Mouse (Mus musculus) cerebellum, postnatal 14 days (tissue): ENCODE measurements around the gene Itpka.
"Not testable (repeated sequence)": the region's sequence is repeated elsewhere in the genome, so short reads cannot be mapped to it uniquely, and the experiment has no call there.

Source experiments
- DNase-seq, 2 experiments: peaks; one replicate each; pipeline ENCODE4 v3.0.0; 2021; ENCODE audit warnings: mixed read lengths in 2 of 2

The Itpka gene

DNA sequence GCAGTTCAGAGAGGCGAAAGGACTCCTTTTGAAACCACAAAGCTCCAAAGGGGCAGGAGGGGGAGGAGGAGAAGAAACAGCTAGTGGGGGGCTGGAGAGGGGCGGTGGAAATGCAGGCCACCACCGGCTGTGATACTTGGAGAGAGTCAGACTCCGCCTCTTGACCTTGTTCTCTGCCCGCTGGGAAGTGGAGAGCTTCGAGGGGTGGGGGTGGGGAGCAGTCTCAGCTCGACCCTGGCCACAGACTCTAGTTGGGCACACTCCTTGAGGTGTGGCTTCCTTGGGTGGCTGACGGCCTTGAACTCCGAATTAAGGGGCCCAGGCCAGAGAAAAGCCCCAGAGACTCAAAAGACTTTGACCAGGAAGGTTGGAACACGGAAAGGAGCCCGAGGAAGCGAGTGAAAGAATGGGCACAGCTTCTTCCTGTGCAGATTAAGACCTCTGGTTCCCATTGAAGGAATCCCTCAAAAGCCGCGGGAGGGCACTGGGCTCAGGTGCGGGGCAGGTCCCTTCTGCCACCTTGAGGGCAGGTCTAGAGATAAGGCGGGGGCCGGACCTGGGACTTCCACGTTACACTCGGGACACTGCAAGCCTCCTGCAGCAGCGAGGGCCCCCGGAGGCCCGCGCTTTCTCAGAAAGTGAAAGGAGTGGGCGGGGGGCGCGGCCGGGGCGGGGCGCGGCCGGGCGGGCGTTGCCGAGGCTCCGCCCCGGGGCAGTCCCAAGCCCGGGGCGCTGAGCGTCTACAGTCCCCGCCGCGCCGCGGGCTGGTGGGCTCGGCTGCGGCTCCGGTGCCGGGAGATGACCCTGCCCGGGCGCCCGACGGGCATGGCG is at the start of gene Itpka:
TSS of gene Itpka (plus strand) at position 757 of the 831 bp plus-strand sequence.
- DNase-seq = peak; percentile 34 to 37

DNA sequence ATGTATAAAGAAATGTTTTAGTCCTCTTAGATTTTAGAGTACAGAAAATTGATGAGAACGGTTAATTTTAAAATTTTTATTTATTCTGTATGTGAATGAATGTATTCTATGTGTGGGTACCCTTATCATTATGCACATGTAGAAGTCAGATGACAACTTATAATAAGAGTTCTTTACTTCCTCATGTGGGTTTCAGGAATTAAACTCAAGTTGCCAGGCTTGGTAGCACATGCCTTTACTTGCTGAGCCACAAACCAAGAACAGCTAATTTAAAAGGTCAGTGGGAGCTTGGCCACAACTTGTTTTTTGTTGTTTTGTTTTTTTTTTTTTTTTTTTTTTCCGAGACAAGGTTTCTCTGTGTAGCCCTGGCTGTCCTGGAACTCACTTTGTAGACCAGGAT is 47.3 kb upstream of the Itpka start:
- no peak for DNase-seq

DNA sequence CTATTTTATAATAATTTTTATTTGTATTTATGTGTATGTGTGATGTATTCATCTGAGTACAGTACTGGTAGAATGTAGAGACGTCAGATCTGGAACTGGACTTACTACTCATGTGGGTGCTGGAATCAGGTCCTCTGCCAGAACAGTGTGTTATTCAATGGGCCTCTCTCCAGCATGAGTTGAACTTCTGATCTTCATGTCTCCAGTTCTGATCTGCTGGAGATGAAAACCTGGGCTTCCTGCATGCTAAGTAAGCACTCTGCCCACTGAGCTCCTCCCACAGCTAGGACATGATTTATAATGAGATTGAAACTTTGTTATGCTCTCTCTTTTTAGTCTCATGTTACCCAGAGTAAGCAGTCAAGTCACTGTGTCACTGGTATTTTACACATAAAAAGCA is 46.0 kb upstream of the Itpka start:
- no peak for DNase-seq

DNA sequence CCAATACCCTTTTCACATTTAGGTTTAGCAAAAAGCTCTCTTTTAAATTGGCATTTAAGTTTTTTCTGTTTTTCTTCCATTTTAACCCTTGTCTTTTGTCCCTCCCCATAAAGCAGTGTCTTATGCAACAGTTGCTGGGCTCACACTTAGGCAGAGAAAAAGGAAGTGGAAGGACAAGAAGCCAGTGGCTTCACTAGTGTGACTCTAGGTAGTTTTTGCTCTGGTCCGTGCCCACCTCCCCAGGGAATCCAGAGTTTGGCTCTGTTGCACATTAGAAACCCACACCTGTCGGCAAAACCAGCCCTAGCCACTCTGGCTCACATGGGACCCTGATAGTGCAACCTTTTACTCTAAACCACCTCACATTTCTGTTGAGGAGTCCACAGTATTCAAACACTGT is 43.7 kb upstream of the Itpka start:
- DNase-seq = no peak

DNA sequence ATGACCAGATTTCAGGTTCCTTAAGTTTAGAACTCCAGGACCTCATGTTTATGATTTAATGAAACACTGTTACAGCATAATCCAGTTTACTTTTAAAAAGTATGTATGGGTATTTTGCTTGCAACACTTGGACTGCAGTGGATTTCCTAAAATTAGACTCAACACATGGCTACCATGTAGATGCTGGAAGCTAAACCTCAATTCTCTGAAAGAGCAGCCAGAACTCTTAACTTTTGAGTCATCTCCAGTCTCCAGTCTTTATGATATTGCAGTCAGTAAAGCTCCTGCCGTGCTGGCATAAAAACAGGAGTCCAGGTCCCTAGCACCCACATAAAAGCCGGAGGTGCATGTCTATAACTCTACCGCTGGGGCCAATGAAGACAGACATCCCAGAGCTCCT is 42.2 kb upstream of the Itpka start:
- DNase-seq = no peak

DNA sequence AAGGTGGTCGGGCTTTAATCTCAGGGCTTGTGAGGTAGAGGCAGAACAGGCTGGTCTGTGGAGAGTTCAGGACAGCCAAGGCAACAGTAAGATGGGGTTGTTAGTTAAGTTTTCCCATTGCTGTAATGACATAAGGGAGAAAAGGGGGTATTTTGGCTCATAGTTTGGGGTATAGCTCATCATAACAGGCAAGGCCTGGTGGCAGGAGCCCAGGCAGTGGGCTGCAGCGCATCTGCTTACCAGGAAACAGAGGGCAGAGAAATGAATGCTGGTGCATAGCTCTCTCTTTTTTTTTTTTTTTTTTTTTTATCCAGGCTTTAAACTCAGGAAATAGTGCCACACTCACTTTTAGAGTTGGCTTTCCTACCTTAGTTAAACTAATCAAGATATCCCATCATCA is 39.0 kb upstream of the Itpka start:
- DNase-seq = no peak

DNA sequence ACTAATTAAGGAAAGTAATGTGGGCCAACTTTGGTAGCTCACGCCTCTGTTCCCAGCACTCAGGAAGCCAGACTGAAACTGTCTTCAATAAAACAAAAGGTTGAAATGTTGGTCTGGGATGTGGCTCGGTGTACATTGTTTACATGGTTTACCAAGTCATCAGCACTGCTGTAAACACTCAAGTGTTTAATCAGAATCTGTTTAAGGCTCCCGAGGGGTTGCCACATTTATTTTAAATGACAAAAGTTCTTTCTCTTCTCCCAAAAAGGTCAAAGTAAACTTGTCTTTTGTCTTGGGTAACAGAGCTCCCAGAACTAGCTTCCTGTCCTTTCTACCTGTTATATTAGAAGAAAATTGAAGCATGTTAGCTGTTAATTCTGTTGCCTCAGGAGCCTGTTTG is 34.5 kb upstream of the Itpka start:
- no peak for DNase-seq

DNA sequence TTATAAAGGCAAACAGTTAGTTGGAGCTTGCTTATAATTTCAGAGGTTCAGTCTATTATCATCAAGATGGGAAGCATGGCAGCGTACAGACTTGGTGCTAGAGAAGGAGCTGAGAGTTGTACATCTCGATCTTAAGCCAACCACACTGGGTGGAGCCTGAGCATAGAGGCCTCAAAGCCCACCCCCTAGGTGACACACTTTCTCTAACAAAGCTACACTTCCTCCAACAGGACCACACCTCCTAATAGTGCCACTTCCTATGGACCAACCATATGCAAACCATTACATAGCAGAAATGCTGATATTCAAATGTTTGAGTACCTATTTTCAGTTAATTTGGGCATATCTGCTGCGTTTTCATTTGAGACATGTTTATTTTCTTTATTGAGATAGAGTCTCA is 32.1 kb upstream of the Itpka start:
- no peak for DNase-seq

DNA sequence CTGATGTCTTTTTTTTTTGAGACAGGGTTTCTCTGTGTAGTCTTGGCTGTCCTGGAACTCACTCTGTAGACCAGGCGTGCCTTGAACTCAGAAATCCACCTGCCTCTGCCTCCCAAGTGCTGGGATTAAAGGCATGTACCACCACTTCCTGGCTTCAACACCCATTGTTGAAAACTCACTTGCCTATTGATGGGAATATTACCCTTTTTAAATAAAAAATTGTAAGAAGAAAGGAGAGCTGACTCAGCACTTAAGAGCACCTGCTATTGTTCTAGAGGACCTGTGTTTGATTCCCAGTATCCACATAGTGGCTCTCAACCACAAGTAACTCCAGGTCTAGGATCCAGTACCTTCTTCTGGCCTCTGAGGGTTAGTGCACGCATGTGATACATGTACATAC is 26.3 kb upstream of the Itpka start:
- DNase-seq = not testable (repeated sequence)

DNA sequence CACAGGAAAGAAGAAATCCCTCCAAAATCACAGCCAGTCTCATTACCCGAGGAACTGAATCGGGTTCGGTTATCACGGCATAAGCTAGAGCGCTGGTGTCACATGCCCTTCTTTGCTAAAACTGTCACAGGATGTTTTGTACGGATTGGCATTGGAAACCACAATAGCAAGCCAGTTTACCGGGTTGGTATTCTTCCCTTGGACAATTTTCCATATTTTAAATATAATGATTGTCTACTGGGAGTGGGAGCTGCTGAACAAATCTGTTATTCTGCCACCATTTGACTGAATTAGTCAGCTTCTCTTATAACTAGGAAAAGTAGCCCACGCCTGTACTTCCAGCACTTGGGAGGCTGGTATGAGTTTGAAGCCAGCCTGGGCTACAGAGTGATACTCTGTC is 21.1 kb upstream of the Itpka start:
- DNase-seq = no peak

DNA sequence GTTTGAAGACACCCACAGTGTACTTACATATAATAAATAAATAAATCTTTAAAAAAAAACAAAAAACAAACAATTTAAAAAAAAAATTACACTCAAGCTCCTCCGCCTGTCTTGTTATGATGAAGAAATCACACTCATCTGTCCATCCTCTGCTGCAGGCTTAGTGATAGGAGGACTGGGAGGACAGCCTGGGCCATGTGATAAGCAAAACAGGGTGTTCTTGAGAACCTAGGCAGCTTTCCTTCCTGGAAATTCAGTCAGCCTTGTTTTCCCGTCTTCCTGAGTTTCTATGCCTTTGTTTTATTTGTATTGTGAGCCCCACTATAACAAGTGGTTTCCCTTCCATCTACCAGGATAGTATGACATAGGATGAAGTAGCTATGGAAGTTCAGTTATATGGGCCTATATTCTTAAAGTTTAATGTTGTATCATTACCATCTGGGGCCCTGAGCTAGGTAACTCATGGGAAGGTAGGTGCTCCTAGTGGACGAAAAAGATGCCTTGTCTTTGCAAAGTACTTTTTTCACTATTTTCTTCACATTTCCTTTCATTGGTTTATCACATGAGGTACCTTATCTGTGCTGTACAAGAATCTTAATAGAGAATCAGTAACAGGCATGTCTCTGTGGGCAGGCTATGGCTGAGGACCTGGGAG is 14.2 kb upstream of the Itpka start:
- no peak for DNase-seq

DNA sequence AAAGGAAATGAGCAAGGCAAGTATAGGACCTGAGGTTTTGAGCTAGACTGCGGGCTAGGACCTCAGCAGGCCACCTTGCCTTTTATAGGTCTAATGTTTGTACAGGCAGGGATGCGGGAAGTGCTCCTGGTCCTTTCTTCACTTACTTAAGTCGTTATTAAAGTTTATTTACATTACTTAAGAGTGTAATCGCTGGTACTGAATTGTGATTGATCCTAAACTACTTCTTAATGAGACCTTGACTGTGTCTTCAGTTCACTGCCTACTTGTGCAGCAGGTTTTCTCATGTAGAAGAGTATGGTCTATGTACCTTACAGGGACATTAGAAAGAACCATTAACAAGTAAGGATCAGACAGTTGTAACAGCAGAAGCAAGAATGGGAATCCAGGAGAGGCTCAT is 11.4 kb upstream of the Itpka start:
- DNase-seq = no peak

DNA sequence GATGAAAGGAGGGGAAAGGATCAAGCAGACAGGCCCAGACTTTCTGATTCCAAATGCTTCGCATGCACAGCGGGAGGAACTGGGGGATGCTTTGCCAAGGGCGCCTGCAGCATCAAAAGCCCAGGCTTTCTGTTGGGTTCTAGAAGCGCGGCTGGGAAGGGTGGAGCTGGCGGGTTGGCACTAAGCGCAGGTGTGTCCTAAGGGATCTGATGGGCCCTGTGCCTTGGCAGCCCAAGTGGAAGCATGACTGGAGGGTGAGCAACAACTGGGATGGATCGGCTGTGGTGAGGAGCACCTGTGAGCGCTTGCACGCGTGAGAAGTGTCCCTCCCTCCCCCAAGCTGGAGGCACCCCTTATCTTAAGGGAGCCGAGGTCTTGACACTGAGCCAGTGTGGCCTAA is 5.0 kb upstream of the Itpka start:
- peak; percentile 21 to 25 for DNase-seq

DNA sequence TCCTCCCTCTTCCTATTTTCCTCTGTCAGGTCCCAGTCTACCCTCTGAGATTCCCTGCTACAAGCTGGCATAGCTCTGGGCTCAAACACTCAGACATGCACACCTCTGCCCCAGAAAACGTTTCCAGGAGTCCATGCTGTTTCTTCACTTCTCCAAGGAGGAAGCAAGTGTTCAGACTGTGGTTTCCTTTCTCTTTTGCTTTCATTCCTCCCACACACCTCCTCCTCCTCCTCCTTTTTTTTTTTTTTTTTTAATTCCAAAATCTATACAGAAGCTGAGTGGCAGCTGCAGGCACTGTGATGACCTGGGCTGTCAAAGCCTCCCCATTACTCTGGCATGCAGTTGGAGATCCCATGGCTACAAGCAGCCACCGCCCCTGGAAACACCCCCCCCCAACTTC is 1.6 kb upstream of the Itpka start:
- no peak for DNase-seq

DNA sequence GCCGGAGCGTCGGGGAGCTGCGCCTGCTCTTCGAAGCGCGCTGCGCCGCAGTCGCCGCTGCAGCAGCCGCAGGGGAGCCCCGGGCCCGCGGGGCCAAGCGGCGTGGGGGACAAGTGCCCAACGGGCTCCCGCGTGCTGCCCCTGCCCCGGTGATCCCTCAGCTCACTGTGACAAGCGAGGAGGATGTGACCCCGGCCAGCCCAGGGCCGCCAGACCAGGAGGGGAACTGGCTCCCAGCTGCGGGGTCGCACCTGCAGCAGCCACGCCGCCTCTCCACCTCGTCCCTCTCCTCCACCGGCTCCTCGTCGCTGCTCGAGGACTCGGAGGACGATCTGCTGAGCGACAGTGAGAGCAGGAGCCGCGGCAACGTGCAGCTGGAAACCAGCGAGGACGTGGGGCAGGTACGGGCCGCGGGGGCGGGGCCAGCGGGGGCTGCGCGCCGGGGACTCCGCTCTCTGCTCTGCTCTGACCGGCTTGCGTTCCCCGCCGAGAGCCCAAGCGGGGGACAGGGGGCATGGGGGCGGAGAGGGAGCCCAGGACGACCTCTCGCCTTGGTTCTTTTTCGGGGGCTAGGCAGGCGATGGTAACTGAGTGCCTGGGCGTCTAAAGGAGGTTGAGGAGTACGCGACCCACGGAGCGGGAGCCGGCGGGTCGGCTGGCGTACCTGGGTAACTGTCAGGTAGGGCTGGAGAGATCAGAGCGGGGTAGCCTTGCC is 481 bp downstream of the Itpka start:
- peak; percentile 20 to 24 for DNase-seq

DNA sequence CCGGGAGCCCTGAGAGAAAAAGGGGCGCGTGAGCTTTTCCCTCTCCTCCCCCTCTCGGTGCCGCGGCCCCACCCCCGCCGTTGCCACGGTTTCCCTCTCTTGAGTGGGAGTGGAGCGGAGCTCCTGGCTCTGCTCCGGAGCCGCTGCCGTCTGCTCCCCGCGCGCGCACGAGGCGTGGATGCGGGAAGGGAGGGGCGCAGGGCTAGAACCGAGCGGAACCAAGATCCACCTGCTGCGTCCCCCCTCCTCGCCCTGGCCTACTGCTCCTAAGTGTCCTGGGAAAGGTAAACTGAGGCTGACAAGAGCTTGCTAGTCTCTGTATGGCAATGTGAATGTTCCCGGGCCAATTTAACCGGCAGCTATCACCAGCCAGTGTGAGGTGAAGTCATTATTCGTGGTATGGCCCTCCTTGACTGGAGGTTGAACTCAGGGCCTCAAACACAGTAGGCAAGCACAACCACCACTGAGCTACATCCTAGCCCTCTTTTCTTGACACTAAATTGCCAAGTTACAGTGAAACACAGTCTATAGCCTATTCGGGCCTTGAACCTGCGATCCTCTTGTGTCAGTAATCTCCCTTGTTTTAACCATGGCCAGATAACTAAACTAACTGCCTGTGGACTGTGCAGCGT is 1.2 kb downstream of the Itpka start:
- DNase-seq = no peak

DNA sequence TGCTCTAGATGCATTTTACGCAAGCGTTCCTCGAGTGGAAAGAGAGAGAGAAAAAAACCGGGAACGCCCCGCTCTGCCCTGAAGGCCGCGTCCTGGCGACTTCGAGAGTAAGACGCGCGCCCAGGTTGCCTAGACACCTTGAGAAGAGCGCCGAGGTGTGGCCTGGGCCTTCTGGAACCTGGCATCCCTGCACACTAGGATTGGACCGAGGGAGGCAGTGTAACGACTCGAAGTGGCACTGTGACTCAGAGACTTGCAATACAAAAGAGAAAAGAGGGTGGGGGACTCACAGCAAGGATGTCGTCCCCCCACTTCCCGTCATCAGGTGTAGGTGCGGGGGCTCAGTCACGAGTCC is 1.6 kb downstream of the Itpka start:
- DNase-seq = no peak

DNA sequence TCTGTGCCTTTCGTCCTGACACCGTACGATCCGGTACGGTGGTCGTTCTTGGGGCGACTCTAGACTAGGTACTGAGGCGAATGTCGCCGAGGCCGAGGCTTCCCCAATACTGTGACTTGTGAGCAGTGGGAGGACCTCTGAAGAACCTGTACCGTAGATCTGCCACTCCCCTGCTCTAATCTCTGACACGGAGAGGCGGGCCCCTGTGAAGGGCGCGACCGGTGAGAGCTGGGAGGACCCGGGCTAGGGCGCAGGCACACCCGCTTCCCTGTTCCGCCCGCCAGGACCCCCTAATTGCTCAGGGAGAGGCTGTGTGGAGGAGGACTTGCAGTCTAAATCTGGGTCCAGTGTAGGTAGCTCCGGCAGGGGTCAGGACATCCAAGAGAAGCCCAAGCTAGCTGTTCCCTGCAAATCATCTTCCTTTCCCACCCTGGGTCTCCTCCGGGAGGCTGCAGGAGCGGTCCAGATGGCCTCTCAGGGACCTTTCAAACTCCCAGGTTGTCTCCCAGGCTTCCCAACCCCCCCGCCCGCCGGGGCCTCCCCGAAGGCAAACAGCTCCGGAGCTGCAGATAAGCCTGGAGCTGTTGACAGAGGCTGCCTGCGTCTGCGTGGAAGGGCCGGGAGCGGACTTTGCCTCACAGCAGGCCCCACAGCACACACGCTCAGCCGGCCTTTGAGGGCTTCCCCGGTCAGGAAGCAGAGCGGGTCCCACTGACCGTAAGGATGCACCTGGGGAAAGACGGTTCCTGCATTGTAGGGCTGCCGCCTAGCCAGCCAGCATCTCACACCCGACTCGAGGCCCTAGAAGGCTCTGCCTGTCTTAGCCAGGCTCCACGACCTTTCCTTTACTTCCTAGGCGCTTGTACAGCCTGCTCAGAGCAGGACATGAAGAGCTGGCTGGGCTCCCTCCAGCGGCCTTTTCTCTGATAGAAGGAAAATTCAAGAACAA is 2.3 kb downstream of the Itpka start:
- no peak for DNase-seq

DNA sequence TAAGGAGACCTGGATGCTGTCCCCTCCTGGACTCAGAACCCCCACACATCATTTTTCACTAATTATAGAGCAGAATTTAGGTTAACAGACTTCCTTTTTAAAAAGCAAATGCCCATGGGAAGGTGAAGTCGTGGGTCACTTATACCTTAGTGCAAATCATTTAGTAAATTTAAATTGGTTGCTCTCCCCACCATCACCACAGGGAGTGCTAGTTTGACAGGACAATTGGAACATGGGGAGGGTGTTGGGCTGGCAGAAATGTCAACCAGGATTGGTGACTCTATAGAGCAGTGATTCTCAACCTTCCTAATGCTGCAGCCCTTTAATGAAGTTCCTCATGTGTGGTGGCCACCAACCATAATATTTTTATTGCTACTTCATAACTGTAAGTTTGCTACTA is 3.1 kb downstream of the Itpka start:
- peak; percentile 28 to 44 for DNase-seq

DNA sequence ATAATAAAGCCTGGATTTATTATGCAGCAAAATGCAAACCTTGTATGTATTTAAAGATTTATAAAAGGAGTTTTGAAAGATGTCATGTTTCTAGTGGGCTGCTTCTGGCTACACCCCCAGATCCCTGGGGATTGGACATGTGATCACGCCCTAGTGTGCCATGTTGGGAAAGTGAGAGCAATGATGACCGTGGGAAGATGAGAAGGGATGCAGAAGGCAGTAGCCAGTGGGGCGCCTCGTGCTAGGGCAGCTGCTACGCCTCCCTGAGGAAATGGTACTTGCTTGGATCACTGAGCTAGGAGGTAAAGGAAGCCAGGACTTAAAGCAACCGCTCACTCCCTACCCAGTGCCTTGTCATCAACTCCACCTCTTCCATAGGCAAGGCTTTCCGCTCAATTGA is 5.4 kb downstream of the Itpka start:
- no peak for DNase-seq

DNA sequence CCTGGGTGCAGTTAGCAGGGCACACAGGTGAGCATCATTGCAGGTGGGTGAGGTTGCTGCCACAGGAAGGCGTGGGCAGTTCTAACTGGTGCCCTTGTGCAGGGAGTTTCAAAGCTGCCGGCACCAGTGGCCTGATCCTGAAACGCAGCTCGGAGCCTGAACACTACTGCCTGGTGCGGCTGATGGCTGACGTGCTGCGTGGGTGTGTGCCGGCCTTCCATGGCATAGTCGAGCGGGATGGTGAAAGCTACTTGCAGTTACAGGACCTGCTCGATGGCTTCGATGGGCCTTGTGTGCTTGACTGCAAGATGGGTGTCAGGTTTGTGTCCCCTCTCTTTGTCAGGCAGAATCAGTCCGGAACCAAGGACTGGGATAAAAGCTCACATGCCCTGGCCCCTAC is 7.1 kb downstream of the Itpka start:
- no peak for DNase-seq

DNA sequence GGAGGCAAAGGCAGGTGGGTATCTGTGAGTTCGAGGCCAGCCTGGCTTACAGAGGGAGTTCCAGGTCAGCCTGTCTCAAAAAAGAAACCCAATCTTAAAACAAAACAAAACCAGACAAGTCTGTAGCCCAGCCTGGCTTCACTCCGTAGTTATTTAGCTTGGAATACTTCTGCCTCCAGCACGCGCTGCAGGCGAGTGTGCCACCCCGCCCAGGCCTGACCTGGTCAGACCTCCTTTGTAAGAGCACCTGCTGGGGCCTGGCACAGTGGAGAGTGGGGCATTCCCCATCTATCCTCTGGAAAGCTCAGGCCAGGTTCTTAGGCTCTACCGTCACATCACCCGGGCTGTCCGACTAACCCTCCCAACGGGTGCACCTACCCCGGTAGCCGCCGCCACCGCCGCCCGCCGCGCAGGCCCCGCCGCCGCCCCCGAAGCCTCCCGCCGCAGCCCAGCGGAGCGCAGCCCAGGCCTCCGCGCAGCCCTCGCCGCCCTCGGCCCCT is 15.5 kb downstream of the Itpka start:
- peak; percentile 28 to 33 for DNase-seq
